Mouse (Mus musculus): ENCODE measurements at regions not wholly inside any gene's neighbourhood (a gene's known extent, or its start where the extent isn't known, plus 50 kb on each side); places are given as distances from the start of the nearest gene placed in this dataset.

GRCm38 (mm10) chr4:135058895-135059294 lies 61.6 kb upstream of the Runx3 start:
- 83% methylated on average over 4 of the region's 4 CpGs for WGBS
- Histone ChIP-seq H3K9me3 (ENCODE audit: control insufficient read depth, low read length) (no peaks in the 10 kb centered on the region), H3K27me3 (ENCODE audit: control insufficient read depth, insufficient read depth, low read length) (no peaks in the 10 kb centered on the region), H3K36me3 (ENCODE audit: control insufficient read depth, insufficient read depth, low read length) (no peaks in the 10 kb centered on the region), H3K4me3 (ENCODE audit: low read length) (no peak overlapping the region), H3K4me1 (ENCODE audit: control insufficient read depth, insufficient read depth, low read length) (no peaks in the 10 kb centered on the region), H3K27ac (ENCODE audit: low read depth, low read length) (no peak overlapping the region), H3K9ac (ENCODE audit: low read depth, low read length) (no peak overlapping the region), H3K4me2 (replicated peaks; ENCODE audit: low read depth, low read length) (no peak overlapping the region)
- no peak for ATAC-seq (ENCODE audit: low FRiP score, low TSS enrichment)

DNA sequence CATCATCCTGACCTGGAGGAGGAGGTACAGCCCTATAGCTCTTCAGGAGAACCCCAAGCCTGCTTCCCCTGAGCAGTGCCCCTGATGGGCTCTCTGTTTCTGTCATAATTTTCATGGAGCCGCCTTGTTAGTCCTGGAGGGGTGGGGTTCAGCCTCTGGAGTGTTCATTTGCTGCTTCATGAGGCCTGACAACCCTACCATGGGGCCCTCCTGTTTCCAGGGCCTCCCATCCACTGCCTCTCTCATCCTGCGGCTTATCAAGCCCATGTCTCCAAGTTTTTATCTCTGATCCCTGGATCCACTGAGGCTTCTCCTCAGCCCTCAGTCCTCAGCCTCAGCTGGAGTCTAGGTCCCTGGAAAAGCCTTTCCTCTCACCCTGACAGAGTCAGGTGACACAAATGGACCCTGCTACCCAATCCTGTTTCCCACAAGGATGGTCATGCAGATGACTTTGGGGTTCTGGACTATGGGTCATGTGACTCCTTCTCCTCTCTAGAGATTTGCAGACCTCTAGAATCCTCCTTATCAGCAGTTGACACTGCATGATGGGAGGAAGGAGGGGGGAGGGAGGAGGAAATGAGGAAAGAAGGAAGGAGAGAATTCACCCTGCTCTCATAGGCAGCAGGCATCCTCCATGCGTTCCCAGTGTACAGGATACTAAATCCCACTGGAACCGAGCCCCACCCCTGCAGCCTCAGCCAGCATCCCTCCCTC lies 59.3 kb upstream of the Runx3 start:
- no peaks in the 10 kb centered on the region for H3K36me3 ChIP-seq (ENCODE audit: control insufficient read depth, insufficient read depth, low read length)
- H3K4me2 ChIP-seq (replicated peaks; ENCODE audit: low read depth, low read length) = no peak overlapping the region
- H3K9me3 ChIP-seq (ENCODE audit: control insufficient read depth, low read length) = no peaks in the 10 kb centered on the region
- 0 out of 2 replicates have a peak overlapping the region, but pooled peaks have one; percentile 23 for H3K9ac ChIP-seq (ENCODE audit: low read depth, low read length)
- H3K4me3 ChIP-seq (ENCODE audit: low read length) = no peak overlapping the region
- no peak for ATAC-seq (ENCODE audit: low FRiP score, low TSS enrichment)
- no peak overlapping the region for H3K27ac ChIP-seq (ENCODE audit: low read depth, low read length)
- H3K4me1 ChIP-seq (ENCODE audit: control insufficient read depth, insufficient read depth, low read length) = no peaks in the 10 kb centered on the region
- no peaks in the 10 kb centered on the region for H3K27me3 ChIP-seq (ENCODE audit: control insufficient read depth, insufficient read depth, low read length)
- WGBS = 50% methylated on average over 4 of the region's 4 CpGs

- Histone ChIP-seq H3K9ac (ENCODE audit: low read depth, low read length) (no peak overlapping the region), H3K4me2 (replicated peaks; ENCODE audit: low read depth, low read length) (peak overlapping the region; percentile 24; the same call in 1 of the 2 replicates)
- ATAC-seq (ENCODE audit: low FRiP score, low TSS enrichment) = peak; percentile 71; the same call in 1 of the 2 replicates
Measured at GRCm38 (mm10) chr4:135066766-135067479, 53.5 kb upstream of the Runx3 start.

GRCm38 (mm10) chr4:135067805-135068204 lies 52.6 kb upstream of the Runx3 start:
- H3K27ac ChIP-seq (ENCODE audit: low read depth, low read length) = no peak overlapping the region
- H3K4me2 ChIP-seq (replicated peaks; ENCODE audit: low read depth, low read length) = no peak overlapping the region
- no peak overlapping the region for H3K4me3 ChIP-seq (ENCODE audit: low read length)
- no peaks in the 10 kb centered on the region for H3K9me3 ChIP-seq (ENCODE audit: control insufficient read depth, low read length)
- no peak for ATAC-seq (ENCODE audit: low FRiP score, low TSS enrichment)
- H3K27me3 ChIP-seq (ENCODE audit: control insufficient read depth, insufficient read depth, low read length) = no peaks in the 10 kb centered on the region
- H3K9ac ChIP-seq (ENCODE audit: low read depth, low read length) = no peak overlapping the region
- no peaks in the 10 kb centered on the region for H3K36me3 ChIP-seq (ENCODE audit: control insufficient read depth, insufficient read depth, low read length)
- 78% methylated on average over 7 of the region's 7 CpGs for WGBS
- no peaks in the 10 kb centered on the region for H3K4me1 ChIP-seq (ENCODE audit: control insufficient read depth, insufficient read depth, low read length)

More at GRCm38 (mm10) chr4:135066766-135067479, 53.5 kb upstream of the Runx3 start:
- 8% methylated on average over 19 of the region's 19 CpGs for WGBS
- no peaks in the 10 kb centered on the region for H3K4me1 ChIP-seq (ENCODE audit: control insufficient read depth, insufficient read depth, low read length)
- no peaks in the 10 kb centered on the region for H3K9me3 ChIP-seq (ENCODE audit: control insufficient read depth, low read length)
- no peak overlapping the region for H3K4me3 ChIP-seq (ENCODE audit: low read length)
- no peaks in the 10 kb centered on the region for H3K27me3 ChIP-seq (ENCODE audit: control insufficient read depth, insufficient read depth, low read length)
- H3K27ac ChIP-seq (ENCODE audit: low read depth, low read length) = no peak overlapping the region
- H3K36me3 ChIP-seq (ENCODE audit: control insufficient read depth, insufficient read depth, low read length) = no peaks in the 10 kb centered on the region

GRCm38 (mm10) chr4:135069818-135070217 lies 50.6 kb upstream of the Runx3 start:
- no peaks in the 10 kb centered on the region for H3K4me1 ChIP-seq (ENCODE audit: control insufficient read depth, insufficient read depth, low read length)
- H3K9me3 ChIP-seq (ENCODE audit: control insufficient read depth, low read length) = no peaks in the 10 kb centered on the region
- H3K4me3 ChIP-seq (ENCODE audit: low read length) = no peak overlapping the region
- ATAC-seq (ENCODE audit: low FRiP score, low TSS enrichment) = no peak
- 75% methylated on average over 18 of the region's 18 CpGs for WGBS
- no peaks in the 10 kb centered on the region for H3K36me3 ChIP-seq (ENCODE audit: control insufficient read depth, insufficient read depth, low read length)
- H3K27ac ChIP-seq (ENCODE audit: low read depth, low read length) = no peak overlapping the region
- no peak overlapping the region for H3K4me2 ChIP-seq (replicated peaks; ENCODE audit: low read depth, low read length)
- H3K27me3 ChIP-seq (ENCODE audit: control insufficient read depth, insufficient read depth, low read length) = no peaks in the 10 kb centered on the region
- H3K9ac ChIP-seq (ENCODE audit: low read depth, low read length) = no peak overlapping the region
